Mouse (Mus musculus): ENCODE results near the gene Hyal3.

GRCm38 (mm10) chr9:107606591-107606990 lies 26.0 kb downstream of the Hyal3 start:
- TF ChIP-seq CHD2 (IDR thresholded peaks at IDR 0.05; ENCODE audit: low read depth, low read length): no peak
- TF ChIP-seq MAFK (IDR thresholded peaks at IDR 0.05; ENCODE audit: insufficient read depth, low read depth, low read length): no peak
- TF ChIP-seq ZNF384 (IDR thresholded peaks at IDR 0.05; ENCODE audit: low read depth, low read length): no peak
- TF ChIP-seq ZC3H11A (IDR thresholded peaks at IDR 0.05; ENCODE audit: borderline replicate concordance, low read depth, low read length): no peak

All from ES-E14 (cell line).